Mouse (Mus musculus) embryo, embryonic 11.5 days (tissue): Measurements from ENCODE around the gene Tmem54.
A peak's percentile ranks its signal among the peaks of the same experiment; 100 is the strongest.

Experiments
- DNase-seq: peaks from one replicate; pipeline ENCODE4 v3.0.0-alpha.2; 2012; ENCODE audit warnings: low read depth, low spot score

Tmem54 gene

GRCm38 (mm10) chr4:129105356-129105755 lies at the start of gene Tmem54:
Tmem54 (plus strand) TSS chr4:129105548.
- no peak for DNase-seq

- no peak for DNase-seq
Measured at GRCm38 (mm10) chr4:129055562-129055961, 49.8 kb upstream of the Tmem54 start.

GRCm38 (mm10) chr4:129057533-129058206 lies 47.7 kb upstream of the Tmem54 start:
- peak; percentile 94 for DNase-seq

GRCm38 (mm10) chr4:129058207-129059092 lies 46.9 kb upstream of the Tmem54 start, which contains the start of gene Rnf19b:
Rnf19b (plus strand) TSS chr4:129058271.
- peak; percentile 13 for DNase-seq

GRCm38 (mm10) chr4:129059125-129059551 lies 46.2 kb upstream of the Tmem54 start:
- peak; percentile 31 for DNase-seq

- DNase-seq = no peak
Measured at GRCm38 (mm10) chr4:129059922-129060321, 45.4 kb upstream of the Tmem54 start.

- DNase-seq = no peak
Measured at GRCm38 (mm10) chr4:129061486-129061885, 43.9 kb upstream of the Tmem54 start.

- DNase-seq = no peak
Measured at GRCm38 (mm10) chr4:129062281-129063075, 42.9 kb upstream of the Tmem54 start.

- no peak for DNase-seq
Measured at GRCm38 (mm10) chr4:129065688-129066236, 39.6 kb upstream of the Tmem54 start.

GRCm38 (mm10) chr4:129067638-129068415 lies 37.5 kb upstream of the Tmem54 start:
- DNase-seq = no peak

- no peak for DNase-seq
Measured at GRCm38 (mm10) chr4:129068848-129069247, 36.5 kb upstream of the Tmem54 start.

- DNase-seq = no peak
Measured at GRCm38 (mm10) chr4:129079126-129079525, 26.2 kb upstream of the Tmem54 start.

GRCm38 (mm10) chr4:129081041-129081440 lies 24.3 kb upstream of the Tmem54 start:
- DNase-seq = no peak

GRCm38 (mm10) chr4:129081512-129081911 lies 23.8 kb upstream of the Tmem54 start:
- DNase-seq = no peak

GRCm38 (mm10) chr4:129081939-129082338 lies 23.4 kb upstream of the Tmem54 start:
- DNase-seq = no peak

- peak; percentile 51 for DNase-seq
Measured at GRCm38 (mm10) chr4:129082379-129083115, 22.8 kb upstream of the Tmem54 start.

- no peak for DNase-seq
Measured at GRCm38 (mm10) chr4:129084896-129085295, 20.5 kb upstream of the Tmem54 start.

- DNase-seq = peak; percentile 67
Measured at GRCm38 (mm10) chr4:129086078-129086477, 19.3 kb upstream of the Tmem54 start.

GRCm38 (mm10) chr4:129087850-129088249 lies 17.5 kb upstream of the Tmem54 start:
- DNase-seq = no peak

- DNase-seq = no peak
Measured at GRCm38 (mm10) chr4:129095276-129095675, 10.1 kb upstream of the Tmem54 start.
